Mouse (Mus musculus) limb, embryonic 14.5 days (tissue): ENCODE data around the gene Rrp9. TPM values are rescaled to one million over a fixed set of nuclear protein-coding genes. Genes with fewer than 3 reads are reported as not detected.

Experiments
- ATAC-seq: fragments of 200-750 bp; cut with Nextera tagmentation; 2 replicates; pipeline ENCODE4 v1.8.0; 2017; ENCODE audit warnings: low read depth, moderate number of reproducible peaks, moderate TSS enrichment; ENCODE audit not compliant: low FRiP score
- DNase-seq: peaks from one replicate; pipeline ENCODE4 v3.0.0-alpha.2; 2015; ENCODE audit warnings: low spot score
- H3K27ac ChIP-seq: fragments of 300-500 bp; sonication (generic); replicated peaks from 2 replicates; pipeline ENCODE4 v1.5.1; 2014; ENCODE audit warnings: low read depth, mild to moderate bottlenecking, low read length, moderate library complexity, mixed read lengths
- H3K27me3 ChIP-seq: fragments of 300-500 bp; sonication (generic); 2 replicates; pipeline ENCODE4 v1.6.1; 2014; ENCODE audit warnings: low read length, mixed read lengths; ENCODE audit not compliant: control insufficient read depth, insufficient read depth
- H3K36me3 ChIP-seq: fragments of 300-500 bp; sonication (generic); 2 replicates; pipeline ENCODE4 v1.6.1; 2014; ENCODE audit warnings: mild to moderate bottlenecking, low read length, moderate library complexity, mixed read lengths; ENCODE audit not compliant: control insufficient read depth, insufficient read depth
- H3K4me1 ChIP-seq: fragments of 300-500 bp; sonication (generic); 2 replicates; pipeline ENCODE4 v1.6.1; 2014; ENCODE audit warnings: antibody characterized with exemption, low read length, mixed read lengths; ENCODE audit not compliant: control insufficient read depth, insufficient read depth
- H3K4me2 ChIP-seq: fragments of 300-500 bp; sonication (generic); replicated peaks from 2 replicates; pipeline ENCODE4 v1.6.1; 2014; ENCODE audit warnings: low read depth, mild to moderate bottlenecking, low read length, moderate library complexity; ENCODE audit not compliant: severe bottlenecking
- H3K4me3 ChIP-seq: fragments of 300-500 bp; sonication (generic); replicated peaks from 2 replicates; pipeline ENCODE4 v1.5.1; 2014; ENCODE audit warnings: low read length
- H3K9ac ChIP-seq: fragments of 300-500 bp; sonication (generic); 2 replicates; pipeline ENCODE4 v1.6.1; 2014; ENCODE audit warnings: mild to moderate bottlenecking, low read depth, low read length, moderate library complexity; ENCODE audit not compliant: severe bottlenecking
- H3K9me3 ChIP-seq: fragments of 300-500 bp; sonication (generic); 2 replicates; pipeline ENCODE4 v1.6.1; 2016; ENCODE audit warnings: low read length; ENCODE audit not compliant: control insufficient read depth
- POLR2A ChIP-seq: fragments of 200-500 bp; IDR thresholded peaks from 2 replicates; pipeline ENCODE4 v1.8.0; 2012; ENCODE audit warnings: inconsistent platforms, mild to moderate bottlenecking, moderate library complexity, borderline replicate concordance; ENCODE audit not compliant: insufficient read depth, insufficient read length; ENCODE audit errors: extremely low read depth
- WGBS: fragments of 180-500 bp; shearing (Covaris S2); extraction: QIAGEN DNeasy Blood & Tissue Kit; methylation state at CpG from one replicate; pipeline ENCODE4 v1.1.7; 2014; 5-methylcytosine and 5-hydroxymethylcytosine counted together
- polyA plus RNA-seq, 2 experiments: library from polyadenylated mRNA; depleted of rRNA in 1 of 2; stranded (reverse) in 1 of 2; unstranded in 1 of 2; fragments of >200 nt; fragmentation: Nextera tagmentation in 1 of 2; extraction: Ambion mirVana in 1 of 2; gene quantifications; 2 replicates each; pipeline versions ENCODE4 v1.2.1 to v1.2.3; 2012 to 2014

Rrp9 gene
- polyA plus RNA-seq, 2 experiments: 42.7 to 44.2 TPM

- Histone ChIP-seq H3K4me2 (peak overlapping the region; percentile 90), H3K27ac (no peak overlapping the region; the same call in 1 of the 2 replicates), H3K9ac (peak overlapping the region; percentile 70), H3K4me3 (peak overlapping the region; percentile 71), H3K4me1 (peaks cover 69% of the 10 kb centered on the region), H3K27me3 (no peaks in the 10 kb centered on the region), H3K9me3 (no peaks in the 10 kb centered on the region), H3K36me3 (no peaks in the 10 kb centered on the region; the same call in 1 of the 2 replicates)
- no peak for ATAC-seq
- no peak for DNase-seq
- no peak for TF ChIP-seq POLR2A
- WGBS: 1% methylated on average over 7 of the region's 7 CpGs
These were observed 22.9 kb upstream of the Rrp9 start for GRCm38 (mm10) chr9:106452821-106453220.

- Histone ChIP-seq H3K4me2 (peak within 1 kb of the TSS; percentile 90), H3K36me3 (no peaks in the 10 kb centered on the region; the same call in 1 of the 2 replicates), H3K9me3 (no peaks in the 10 kb centered on the region), H3K27me3 (no peaks in the 10 kb centered on the region), H3K9ac (peak within 1 kb of the TSS; percentile 70), H3K27ac (peak within 1 kb of the TSS; percentile 81), H3K4me3 (peak within 1 kb of the TSS; percentile 71), H3K4me1 (peaks cover 64% of the 10 kb centered on the region)
- no peak for TF ChIP-seq POLR2A
- ATAC-seq (peak; percentile 80), DNase-seq (peak; percentile 68)
- 0% methylated on average over 26 of the region's 74 CpGs for WGBS
These were observed 22.3 kb upstream of the Rrp9 start, which contains the start of gene Pcbp4 for GRCm38 (mm10) chr9:106453271-106454070. TSS of gene Pcbp4 (plus strand) at chr9:106453291.

- no peaks in the 10 kb centered on the region for H3K27me3 ChIP-seq
- H3K27ac ChIP-seq: peak overlapping the region; percentile 81
- H3K4me1 ChIP-seq: peaks cover 59% of the 10 kb centered on the region
- no peaks in the 10 kb centered on the region; the same call in 1 of the 2 replicates for H3K36me3 ChIP-seq
- peak; percentile 17 for ATAC-seq
- no peak for TF ChIP-seq POLR2A
- H3K9ac ChIP-seq: peak overlapping the region; percentile 70
- 2% methylated on average over 18 of the region's 20 CpGs for WGBS
- no peak for DNase-seq
- H3K4me2 ChIP-seq: peak overlapping the region; percentile 90
- H3K9me3 ChIP-seq: no peaks in the 10 kb centered on the region
- peak overlapping the region; percentile 71 for H3K4me3 ChIP-seq
These were observed 21.5 kb upstream of the Rrp9 start for GRCm38 (mm10) chr9:106454071-106454761.

- 3% methylated on average over 17 of the region's 17 CpGs for WGBS
These were observed 20.7 kb upstream of the Rrp9 start for GRCm38 (mm10) chr9:106454888-106455681.

More at GRCm38 (mm10) chr9:106454888-106455681, 20.7 kb upstream of the Rrp9 start:
- peak overlapping the region; percentile 81 for H3K27ac ChIP-seq
- H3K9ac ChIP-seq: peak overlapping the region; percentile 70
- H3K36me3 ChIP-seq: peaks cover 2% of the 10 kb centered on the region
- ATAC-seq (peak; percentile 31; the same call in 1 of the 2 replicates), DNase-seq (no peak)
- H3K4me2 ChIP-seq: peak overlapping the region; percentile 90
- peak overlapping the region; percentile 71 for H3K4me3 ChIP-seq
- no peaks in the 10 kb centered on the region for H3K9me3 ChIP-seq
- no peaks in the 10 kb centered on the region for H3K27me3 ChIP-seq
- peaks cover 55% of the 10 kb centered on the region for H3K4me1 ChIP-seq
- TF ChIP-seq POLR2A: no peak
